Mouse (Mus musculus): ENCODE results near the gene Six3.

DNA sequence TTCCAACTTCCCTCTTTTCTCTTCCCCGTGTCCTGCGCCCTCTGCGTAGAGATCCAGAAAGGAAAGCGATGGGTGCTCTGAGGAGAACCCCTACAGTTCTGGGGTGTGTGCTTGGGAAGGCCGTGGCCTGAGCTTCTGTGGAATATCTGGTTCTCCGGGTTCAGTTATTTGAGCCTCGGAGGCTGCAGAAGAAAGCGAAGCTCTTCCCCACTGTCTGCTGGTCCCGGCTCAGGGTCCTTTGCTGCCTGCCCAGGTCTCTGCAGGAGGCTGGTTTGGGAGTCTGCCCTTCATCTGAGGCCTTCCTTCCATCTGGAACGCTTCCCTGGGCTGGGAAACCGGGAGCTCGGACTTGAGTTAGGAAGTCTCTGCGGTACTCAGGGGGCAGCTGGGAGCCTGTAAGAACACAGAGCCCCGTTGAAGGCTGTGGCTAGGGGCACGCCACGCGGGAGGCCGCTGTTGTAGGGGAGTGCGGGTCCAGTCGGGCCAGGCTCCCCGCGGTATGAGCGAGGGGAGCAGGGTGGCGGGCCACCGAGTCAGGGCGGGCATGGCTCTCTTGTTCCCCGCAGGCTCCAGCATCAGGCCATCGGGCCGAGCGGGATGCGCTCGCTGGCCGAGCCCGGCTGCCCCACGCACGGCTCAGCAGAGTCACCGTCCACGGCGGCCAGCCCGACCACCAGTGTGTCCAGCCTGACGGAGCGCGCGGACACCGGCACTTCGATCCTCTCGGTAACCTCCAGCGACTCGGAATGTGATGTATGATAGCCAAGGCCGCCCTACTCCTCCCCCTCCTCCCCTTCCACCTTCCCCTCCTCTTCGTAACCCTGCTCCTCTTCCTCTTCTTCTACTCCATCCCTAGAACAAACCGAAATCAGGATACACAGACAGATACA, 10.0 kb downstream of the Six3 start:
- TF ChIP-seq CTCF (conservative IDR thresholded peaks at IDR 0.05; ENCODE audit: low read length) (no peak), POU5F1 (IDR thresholded peaks at IDR 0.05; ENCODE audit: borderline replicate concordance, low read length) (no peak), NANOG (IDR thresholded peaks at IDR 0.05; ENCODE audit: borderline replicate concordance, low read length) (no peak)

Measured in E14TG2a.4 (cell line).